Mouse (Mus musculus): ENCODE results near the gene Spint5. TPM values are rescaled to one million over a fixed set of nuclear protein-coding genes. Genes with fewer than 3 reads are reported as not detected.

The Spint5 gene
- polyA plus RNA-seq (2015; fragmentation: Nextera tagmentation; extraction: Ambion mirVana): not detected in 2 replicates

GRCm38 (mm10) chr2:164715005-164715404 is at the start of gene Spint5:
Spint5 (plus strand) TSS chr2:164715305.
- no peak within 1 kb of the TSS for H3K4me2 ChIP-seq (ENCODE audit: low read length)
- no peaks in the 10 kb centered on the region for H3K4me1 ChIP-seq (replicated peaks; ENCODE audit: control insufficient read depth, insufficient read depth, low read length)
- H3K9me3 ChIP-seq (ENCODE audit: control insufficient read depth, low read length): no peaks in the 10 kb centered on the region
- WGBS: 74% methylated on average over 6 of the region's 6 CpGs
- no peak within 1 kb of the TSS for H3K9ac ChIP-seq (replicated peaks; ENCODE audit: low read depth, low read length)
- H3K27me3 ChIP-seq (replicated peaks; ENCODE audit: control insufficient read depth, insufficient read depth, low read length): no peaks in the 10 kb centered on the region
- ATAC-seq: no peak
- H3K36me3 ChIP-seq (ENCODE audit: control insufficient read depth, insufficient read depth): no peaks in the 10 kb centered on the region
- no peak within 1 kb of the TSS for H3K27ac ChIP-seq (ENCODE audit: low read length)
- no peak within 1 kb of the TSS for H3K4me3 ChIP-seq (replicated peaks; ENCODE audit: low read length)

- Histone ChIP-seq H3K27me3 (replicated peaks; ENCODE audit: control insufficient read depth, insufficient read depth, low read length) (no peaks in the 10 kb centered on the region), H3K4me2 (ENCODE audit: low read length) (no peak overlapping the region), H3K4me1 (replicated peaks; ENCODE audit: control insufficient read depth, insufficient read depth, low read length) (no peaks in the 10 kb centered on the region), H3K27ac (ENCODE audit: low read length) (no peak overlapping the region), H3K4me3 (replicated peaks; ENCODE audit: low read length) (no peak overlapping the region), H3K9ac (replicated peaks; ENCODE audit: low read depth, low read length) (no peak overlapping the region), H3K9me3 (ENCODE audit: control insufficient read depth, low read length) (no peaks in the 10 kb centered on the region), H3K36me3 (ENCODE audit: control insufficient read depth, insufficient read depth) (no peaks in the 10 kb centered on the region)
- no peak for ATAC-seq
- WGBS: 90% methylated on average over 5 of the region's 5 CpGs
Measured at GRCm38 (mm10) chr2:164670261-164670660, 44.8 kb upstream of the Spint5 start.

GRCm38 (mm10) chr2:164670938-164671337 is 44.2 kb upstream of the Spint5 start:
- Histone ChIP-seq H3K9ac (replicated peaks; ENCODE audit: low read depth, low read length) (no peak overlapping the region), H3K27ac (ENCODE audit: low read length) (no peak overlapping the region), H3K36me3 (ENCODE audit: control insufficient read depth, insufficient read depth) (no peaks in the 10 kb centered on the region), H3K9me3 (ENCODE audit: control insufficient read depth, low read length) (no peaks in the 10 kb centered on the region), H3K4me3 (replicated peaks; ENCODE audit: low read length) (no peak overlapping the region), H3K27me3 (replicated peaks; ENCODE audit: control insufficient read depth, insufficient read depth, low read length) (no peaks in the 10 kb centered on the region), H3K4me2 (ENCODE audit: low read length) (no peak overlapping the region), H3K4me1 (replicated peaks; ENCODE audit: control insufficient read depth, insufficient read depth, low read length) (no peaks in the 10 kb centered on the region)
- ATAC-seq: no peak
- 32% methylated on average over 1 of the region's 1 CpGs for whole genome bisulfite sequencing

- no peak within 1 kb of the TSS for H3K9ac ChIP-seq (replicated peaks; ENCODE audit: low read depth, low read length)
- H3K27ac ChIP-seq (ENCODE audit: low read length): no peak within 1 kb of the TSS
- no peak within 1 kb of the TSS for H3K4me3 ChIP-seq (replicated peaks; ENCODE audit: low read length)
- no peak within 1 kb of the TSS for H3K4me2 ChIP-seq (ENCODE audit: low read length)
- no peaks in the 10 kb centered on the region for H3K9me3 ChIP-seq (ENCODE audit: control insufficient read depth, low read length)
- no peaks in the 10 kb centered on the region for H3K27me3 ChIP-seq (replicated peaks; ENCODE audit: control insufficient read depth, insufficient read depth, low read length)
- no peaks in the 10 kb centered on the region for H3K36me3 ChIP-seq (ENCODE audit: control insufficient read depth, insufficient read depth)
- peaks cover 3% of the 10 kb centered on the region; the same call in 1 of the 2 replicates for H3K4me1 ChIP-seq (replicated peaks; ENCODE audit: control insufficient read depth, insufficient read depth, low read length)
- WGBS: 84% methylated on average over 7 of the region's 7 CpGs
- ATAC-seq: no peak
Measured at GRCm38 (mm10) chr2:164673987-164674386, 41.1 kb upstream of the Spint5 start, which contains the start of gene Wfdc11. Wfdc11 (minus strand) TSS chr2:164674087.

GRCm38 (mm10) chr2:164676103-164676502 is 39.0 kb upstream of the Spint5 start:
- Histone ChIP-seq H3K27me3 (replicated peaks; ENCODE audit: control insufficient read depth, insufficient read depth, low read length) (no peaks in the 10 kb centered on the region), H3K9ac (replicated peaks; ENCODE audit: low read depth, low read length) (no peak overlapping the region), H3K4me2 (ENCODE audit: low read length) (no peak overlapping the region), H3K9me3 (ENCODE audit: control insufficient read depth, low read length) (no peaks in the 10 kb centered on the region), H3K27ac (ENCODE audit: low read length) (no peak overlapping the region), H3K4me1 (replicated peaks; ENCODE audit: control insufficient read depth, insufficient read depth, low read length) (peaks cover 3% of the 10 kb centered on the region; the same call in 1 of the 2 replicates), H3K4me3 (replicated peaks; ENCODE audit: low read length) (no peak overlapping the region), H3K36me3 (ENCODE audit: control insufficient read depth, insufficient read depth) (no peaks in the 10 kb centered on the region)
- no peak for ATAC-seq
- 79% methylated on average over 7 of the region's 7 CpGs for WGBS

GRCm38 (mm10) chr2:164676916-164677685 is 38.0 kb upstream of the Spint5 start:
- H3K4me2 ChIP-seq (ENCODE audit: low read length): no peak overlapping the region
- no peaks in the 10 kb centered on the region for H3K36me3 ChIP-seq (ENCODE audit: control insufficient read depth, insufficient read depth)
- H3K27ac ChIP-seq (ENCODE audit: low read length): no peak overlapping the region
- H3K9me3 ChIP-seq (ENCODE audit: control insufficient read depth, low read length): no peaks in the 10 kb centered on the region
- no peak overlapping the region for H3K9ac ChIP-seq (replicated peaks; ENCODE audit: low read depth, low read length)
- 85% methylated on average over 16 of the region's 16 CpGs for WGBS
- peaks cover 3% of the 10 kb centered on the region; the same call in 1 of the 2 replicates for H3K4me1 ChIP-seq (replicated peaks; ENCODE audit: control insufficient read depth, insufficient read depth, low read length)
- no peaks in the 10 kb centered on the region for H3K27me3 ChIP-seq (replicated peaks; ENCODE audit: control insufficient read depth, insufficient read depth, low read length)
- ATAC-seq: no peak
- no peak overlapping the region for H3K4me3 ChIP-seq (replicated peaks; ENCODE audit: low read length)

GRCm38 (mm10) chr2:164678848-164679625 is 36.1 kb upstream of the Spint5 start:
- Histone ChIP-seq H3K9me3 (ENCODE audit: control insufficient read depth, low read length) (no peaks in the 10 kb centered on the region), H3K36me3 (ENCODE audit: control insufficient read depth, insufficient read depth) (no peaks in the 10 kb centered on the region), H3K27me3 (replicated peaks; ENCODE audit: control insufficient read depth, insufficient read depth, low read length) (no peaks in the 10 kb centered on the region), H3K27ac (ENCODE audit: low read length) (no peak overlapping the region), H3K9ac (replicated peaks; ENCODE audit: low read depth, low read length) (no peak overlapping the region), H3K4me2 (ENCODE audit: low read length) (peak overlapping the region; percentile 43), H3K4me1 (replicated peaks; ENCODE audit: control insufficient read depth, insufficient read depth, low read length) (peaks cover 3% of the 10 kb centered on the region; the same call in 1 of the 2 replicates), H3K4me3 (replicated peaks; ENCODE audit: low read length) (peak overlapping the region; percentile 31)
- ATAC-seq: peak; percentile 38; the same call in 1 of the 2 replicates
- 22% methylated on average over 19 of the region's 19 CpGs for WGBS

GRCm38 (mm10) chr2:164679906-164680305 is 35.2 kb upstream of the Spint5 start:
- no peaks in the 10 kb centered on the region for H3K36me3 ChIP-seq (ENCODE audit: control insufficient read depth, insufficient read depth)
- WGBS: 73% methylated on average over 3 of the region's 3 CpGs

GRCm38 (mm10) chr2:164684807-164685206 is 30.3 kb upstream of the Spint5 start, which contains the start of gene Wfdc13:
Wfdc13 (plus strand) TSS chr2:164685107.
- H3K36me3 ChIP-seq (ENCODE audit: control insufficient read depth, insufficient read depth): no peaks in the 10 kb centered on the region
- H3K27me3 ChIP-seq (replicated peaks; ENCODE audit: control insufficient read depth, insufficient read depth, low read length): no peaks in the 10 kb centered on the region; the same call in 1 of the 2 replicates
- no peaks in the 10 kb centered on the region for H3K9me3 ChIP-seq (ENCODE audit: control insufficient read depth, low read length)
- H3K27ac ChIP-seq (ENCODE audit: low read length): no peak within 1 kb of the TSS
- 66% methylated on average over 3 of the region's 3 CpGs for WGBS
- no peak within 1 kb of the TSS for H3K4me3 ChIP-seq (replicated peaks; ENCODE audit: low read length)
- no peak within 1 kb of the TSS for H3K4me2 ChIP-seq (ENCODE audit: low read length)
- H3K4me1 ChIP-seq (replicated peaks; ENCODE audit: control insufficient read depth, insufficient read depth, low read length): no peaks in the 10 kb centered on the region
- H3K9ac ChIP-seq (replicated peaks; ENCODE audit: low read depth, low read length): no peak within 1 kb of the TSS
- no peak for ATAC-seq

More at GRCm38 (mm10) chr2:164679906-164680305, 35.2 kb upstream of the Spint5 start:
- H3K4me2 ChIP-seq (ENCODE audit: low read length): no peak overlapping the region
- no peak overlapping the region for H3K9ac ChIP-seq (replicated peaks; ENCODE audit: low read depth, low read length)
- H3K9me3 ChIP-seq (ENCODE audit: control insufficient read depth, low read length): no peaks in the 10 kb centered on the region
- H3K27me3 ChIP-seq (replicated peaks; ENCODE audit: control insufficient read depth, insufficient read depth, low read length): no peaks in the 10 kb centered on the region
- ATAC-seq: no peak
- no peak overlapping the region for H3K4me3 ChIP-seq (replicated peaks; ENCODE audit: low read length)
- peaks cover 3% of the 10 kb centered on the region; the same call in 1 of the 2 replicates for H3K4me1 ChIP-seq (replicated peaks; ENCODE audit: control insufficient read depth, insufficient read depth, low read length)
- no peak overlapping the region for H3K27ac ChIP-seq (ENCODE audit: low read length)
